Mouse (Mus musculus): ENCODE measurements around the gene Sptb. TPM values are rescaled to one million over a fixed set of nuclear protein-coding genes. Genes with fewer than 3 reads are reported as not detected.

Sptb gene
- total and polyA plus RNA-seq, 3 experiments, result 17.9 to 85.1 (median 35.4) TPM

DNA sequence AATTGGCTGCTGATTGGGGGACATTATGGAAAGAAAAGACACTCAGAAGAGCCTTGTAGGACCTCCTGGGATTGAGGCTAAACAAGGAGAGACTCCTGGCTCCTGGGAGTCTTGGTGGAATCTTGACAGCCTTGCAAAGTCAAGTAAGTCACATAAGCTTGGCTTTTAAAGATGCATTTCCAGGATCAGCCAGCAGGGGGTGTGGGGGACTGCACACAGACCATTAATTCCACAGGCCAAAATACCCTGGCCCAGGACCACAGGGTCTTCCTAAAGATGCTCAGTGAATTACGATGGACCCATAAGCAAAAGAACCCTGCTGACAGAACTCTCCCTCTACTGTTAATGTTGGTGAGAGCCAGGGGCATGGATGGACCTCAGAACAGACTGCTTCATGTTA, 118.1 kb downstream of the Sptb start:
- no peaks in the 10 kb centered on the region for H3K79me2 ChIP-seq (ENCODE audit: control insufficient read depth, insufficient read depth, low read length, poor library complexity)
- H3K9ac ChIP-seq (ENCODE audit: control insufficient read depth, low read depth, low read length, poor library complexity, severe bottlenecking), result no peak overlapping the region
- H3K27ac ChIP-seq (ENCODE audit: control insufficient read depth, low read depth, low read length), result no peak overlapping the region
- peak; percentile 82 for DNase-seq (ENCODE audit: low read depth, low spot score)
- no peak overlapping the region for H3K4me3 ChIP-seq (ENCODE audit: control insufficient read depth in 1 of 2, insufficient read depth in 1 of 2, low read depth in 2 of 2, low read length in 2 of 2)
- no peak for TF ChIP-seq RCOR1 (IDR thresholded peaks at IDR 0.05; ENCODE audit: low read depth, low read length)
- TF ChIP-seq ZC3H11A (IDR thresholded peaks at IDR 0.05; ENCODE audit: low read depth, low read length), result peak; percentile 82
- no peak for TF ChIP-seq EP300 (IDR thresholded peaks at IDR 0.05; ENCODE audit: low read depth in 1 of 2, low read length in 2 of 2)
- TF ChIP-seq CTCF (IDR thresholded peaks at IDR 0.05 in 2 of 3, conservative IDR thresholded peaks at IDR 0.05 in 1 of 3; ENCODE audit: control insufficient read depth in 1 of 3, insufficient read depth in 1 of 3, low read depth in 2 of 3, low read length in 3 of 3, poor library complexity in 1 of 3, severe bottlenecking in 1 of 3), result peak; percentile 83 to 94 (median 83)
- TF ChIP-seq GATA1 (IDR thresholded peaks at IDR 0.05; ENCODE audit: low read depth, low read length), result no peak
- no peak for TF ChIP-seq TAL1 (IDR thresholded peaks at IDR 0.05; ENCODE audit: low read length)
- TF ChIP-seq GABPA (IDR thresholded peaks at IDR 0.05; ENCODE audit: low read depth, low read length), result no peak
- no peak for TF ChIP-seq SIN3A (IDR thresholded peaks at IDR 0.05; ENCODE audit: low read length)
- no peak for TF ChIP-seq MAZ (IDR thresholded peaks at IDR 0.05; ENCODE audit: low read depth, low read length)
- peak; percentile 88 for TF ChIP-seq SMC3 (IDR thresholded peaks at IDR 0.05; ENCODE audit: low read depth, low read length)
- no peak for TF ChIP-seq KAT2A (conservative IDR thresholded peaks at IDR 0.05; ENCODE audit: low read depth, low read length)
- no peak for TF ChIP-seq MEF2A (IDR thresholded peaks at IDR 0.05; ENCODE audit: extremely low read depth, insufficient replicate concordance, low read depth, low read length, poor library complexity, severe bottlenecking)
- no peak for TF ChIP-seq MAFK (IDR thresholded peaks at IDR 0.05; ENCODE audit: borderline replicate concordance, low read depth, low read length)
- no peak for TF ChIP-seq ZNF384 (IDR thresholded peaks at IDR 0.05; ENCODE audit: low read depth, low read length)
- TF ChIP-seq MXI1 (IDR thresholded peaks at IDR 0.05; ENCODE audit: low read depth, low read length), result no peak
- TF ChIP-seq ETS1 (IDR thresholded peaks at IDR 0.05; ENCODE audit: low read depth, low read length), result no peak
- TF ChIP-seq TBP (IDR thresholded peaks at IDR 0.05; ENCODE audit: low read depth, low read length), result no peak
- TF ChIP-seq POLR2AphosphoS5 (IDR thresholded peaks at IDR 0.05; ENCODE audit: borderline replicate concordance, low read depth, low read length), result no peak
- no peak for TF ChIP-seq ZMIZ1 (IDR thresholded peaks at IDR 0.05; ENCODE audit: low read depth, low read length)
- no peak for TF ChIP-seq MYC (IDR thresholded peaks at IDR 0.05; ENCODE audit: low read depth, low read length)
- TF ChIP-seq USF1 (IDR thresholded peaks at IDR 0.05; ENCODE audit: low read depth, low read length), result no peak
- no peak for TF ChIP-seq MAX (IDR thresholded peaks at IDR 0.05; ENCODE audit: low read length)
- TF ChIP-seq ZKSCAN1 (IDR thresholded peaks at IDR 0.05; ENCODE audit: low read depth, low read length), result no peak
- no peak for TF ChIP-seq MYB (IDR thresholded peaks at IDR 0.05; ENCODE audit: low read depth, low read length)
- peak; percentile 81 for TF ChIP-seq RAD21 (IDR thresholded peaks at IDR 0.05; ENCODE audit: low read depth, low read length)
- no peak for TF ChIP-seq TCF12 (IDR thresholded peaks at IDR 0.05; ENCODE audit: low read depth, low read length)
- TF ChIP-seq HCFC1 (IDR thresholded peaks at IDR 0.05; ENCODE audit: low read depth, low read length), result no peak
- TF ChIP-seq UBTF (IDR thresholded peaks at IDR 0.05; ENCODE audit: borderline replicate concordance, insufficient read depth, low read depth, low read length), result no peak
- H3K9me3 ChIP-seq (replicated peaks; ENCODE audit: insufficient read depth, low read length), result no peaks in the 10 kb centered on the region
- H3K27me3 ChIP-seq (ENCODE audit: control insufficient read depth in 1 of 2, insufficient read depth in 2 of 2, low read length in 2 of 2), result no peaks in the 10 kb centered on the region
- peaks cover 0 to 17% of the 10 kb centered on the region in 2 experiments; a peak in 2 of 4 replicates for H3K36me3 ChIP-seq (ENCODE audit: control insufficient read depth in 1 of 2, insufficient read depth in 2 of 2, low read length in 2 of 2)
- H3K4me1 ChIP-seq (ENCODE audit: control insufficient read depth in 1 of 2, insufficient read depth in 2 of 2, low read length in 2 of 2), result peaks cover 3 to 28% of the 10 kb centered on the region in 2 experiments

Data from MEL (cell line).